Mouse (Mus musculus): ENCODE results near the gene Eprs.

- TF ChIP-seq CTCF (IDR thresholded peaks at IDR 0.05; ENCODE audit: control insufficient read depth, insufficient read depth, insufficient read length) (no peak), MYOD1 (IDR thresholded peaks at IDR 0.05; ENCODE audit: control insufficient read depth, insufficient read length, low read depth) (no peak), USF1 (IDR thresholded peaks at IDR 0.05; ENCODE audit: low read depth) (no peak), MAX (IDR thresholded peaks at IDR 0.05) (no peak), CEBPB (IDR thresholded peaks at IDR 0.05; ENCODE audit: low read depth) (no peak), MYOG (IDR thresholded peaks at IDR 0.05; ENCODE audit: control insufficient read depth, extremely low read depth, insufficient read length) (no peak)
These were observed 41.2 kb downstream of the Eprs start for GRCm38 (mm10) chr1:185404021-185404420.
